Mouse (Mus musculus): ENCODE results near the gene Btf3. TPM values are rescaled to one million over a fixed set of nuclear protein-coding genes. Genes with fewer than 3 reads are reported as not detected.
A peak's percentile ranks its signal among the peaks of the same experiment; 100 is the strongest.

Btf3 gene
- polyA plus RNA-seq, 1 experiment from 2014 or later = 399 TPM

GRCm38 (mm10) chr13:98264111-98264510 is 52.7 kb downstream of the Btf3 start:
- H3K9ac ChIP-seq = peak overlapping the region; percentile 89; the same call in 1 of the 2 replicates
- no peak for ATAC-seq (replicated peaks; ENCODE audit: insufficient number of reproducible peaks, insufficient read depth, low FRiP score, low read depth)
- 34% methylated on average over 5 of the region's 5 CpGs for WGBS

GRCm38 (mm10) chr13:98263458-98263987 is 53.3 kb downstream of the Btf3 start:
- ATAC-seq (replicated peaks; ENCODE audit: insufficient number of reproducible peaks, insufficient read depth, low FRiP score, low read depth) = peak; percentile 10; the same call in 1 of the 2 replicates
- H3K27me3 ChIP-seq = no peaks in the 10 kb centered on the region
- H3K4me1 ChIP-seq (replicated peaks) = peaks cover 18% of the 10 kb centered on the region
- H3K4me3 ChIP-seq = peak overlapping the region; percentile 93
- H3K9me3 ChIP-seq (replicated peaks) = no peaks in the 10 kb centered on the region
- WGBS = under 1% methylated on average over 16 of the region's 16 CpGs
- peaks cover 27% of the 10 kb centered on the region for H3K36me3 ChIP-seq
- peak overlapping the region; percentile 89 for H3K9ac ChIP-seq
- H3K4me2 ChIP-seq = peak overlapping the region; percentile 72
- peak overlapping the region; percentile 96 for H3K27ac ChIP-seq

More at GRCm38 (mm10) chr13:98264111-98264510, 52.7 kb downstream of the Btf3 start:
- peaks cover 18% of the 10 kb centered on the region for H3K4me1 ChIP-seq (replicated peaks)
- H3K4me2 ChIP-seq = peak overlapping the region; percentile 72
- H3K9me3 ChIP-seq (replicated peaks) = no peaks in the 10 kb centered on the region
- H3K27me3 ChIP-seq = no peaks in the 10 kb centered on the region
- H3K4me3 ChIP-seq = peak overlapping the region; percentile 93
- H3K27ac ChIP-seq = no peak overlapping the region
- peaks cover 27% of the 10 kb centered on the region for H3K36me3 ChIP-seq

DNA sequence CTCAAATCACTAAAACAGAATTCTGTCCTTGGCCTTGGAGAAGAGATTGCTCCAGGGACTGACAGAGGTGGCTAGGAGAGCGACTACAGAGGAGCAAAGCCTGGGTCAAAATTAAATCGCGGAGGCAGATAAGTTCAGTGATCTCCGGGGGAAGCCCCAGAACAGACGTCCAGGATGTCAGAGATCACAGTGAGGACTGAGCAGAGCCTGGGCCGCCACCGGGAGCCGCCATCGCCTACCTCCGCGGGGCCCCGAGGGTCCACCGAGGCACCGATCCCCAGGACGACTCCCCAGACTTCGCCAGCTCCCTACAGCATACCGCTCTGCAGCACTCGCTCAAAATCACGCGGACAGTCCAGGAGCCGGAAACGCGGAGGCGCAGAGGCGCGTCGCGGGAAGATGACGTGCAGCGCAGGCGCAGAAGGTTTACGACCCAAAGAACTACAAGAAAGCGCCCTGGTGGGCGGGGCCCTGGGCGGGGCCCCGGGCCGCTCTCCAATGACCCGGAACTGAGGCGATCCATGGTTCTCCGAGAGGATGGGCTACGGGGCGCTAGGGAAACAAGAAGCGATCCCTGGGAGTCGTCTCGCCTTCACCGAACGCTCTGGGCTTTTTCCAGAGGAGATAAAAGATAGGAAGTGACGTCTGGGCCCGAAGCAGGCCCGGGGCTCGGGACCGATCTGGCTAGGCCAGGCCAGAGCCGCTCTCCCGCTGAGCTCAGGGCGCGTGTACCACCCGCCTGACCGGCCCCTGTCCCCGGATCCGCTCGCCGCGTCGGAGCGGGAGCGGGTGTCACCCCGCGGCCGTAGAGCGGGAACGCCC is 54.0 kb downstream of the Btf3 start, which contains the start of the genes Utp15 and Ankra2:
TSS of gene Utp15 (minus strand) at position 406 of the 822 bp plus-strand sequence.
TSS of gene Ankra2 (plus strand) at position 439 of the 822 bp plus-strand sequence.
- WGBS = under 1% methylated on average over 71 of the region's 71 CpGs
- peak within 1 kb of the TSS; percentile 96 for H3K27ac ChIP-seq
- peak; percentile 99 for ATAC-seq (replicated peaks; ENCODE audit: insufficient number of reproducible peaks, insufficient read depth, low FRiP score, low read depth)
- no peaks in the 10 kb centered on the region for H3K27me3 ChIP-seq
- H3K4me2 ChIP-seq = peak within 1 kb of the TSS; percentile 72
- H3K4me3 ChIP-seq = peak within 1 kb of the TSS; percentile 93
- peaks cover 27% of the 10 kb centered on the region for H3K36me3 ChIP-seq
- H3K9me3 ChIP-seq (replicated peaks) = no peaks in the 10 kb centered on the region
- peak within 1 kb of the TSS; percentile 89 for H3K9ac ChIP-seq
- peaks cover 18% of the 10 kb centered on the region for H3K4me1 ChIP-seq (replicated peaks)

Other genes starting within 250 kb of the Btf3 start
- 10.7 and 15.4 TPM in 2 replicates for gene Arhgef28, start 110.6 kb downstream of the Btf3 start, polyA plus RNA-seq (2015; fragmentation: Nextera tagmentation; extraction: Ambion mirVana)
- gene Utp15, start 54.0 kb downstream of the Btf3 start, polyA plus RNA-seq (2015; fragmentation: Nextera tagmentation; extraction: Ambion mirVana) = 12.5 and 16.0 TPM in 2 replicates
- 15.4 and 17.0 TPM in 2 replicates for gene Ankra2, start 53.9 kb downstream of the Btf3 start, polyA plus RNA-seq (2015; fragmentation: Nextera tagmentation; extraction: Ambion mirVana)
- gene Gm21976, start 37.1 kb downstream of the Btf3 start, polyA plus RNA-seq (2015; fragmentation: Nextera tagmentation; extraction: Ambion mirVana) = not detected in 2 replicates
- 0.05 TPM in 1 of 2 replicates, not detected in the other for gene Foxd1, start 37.2 kb upstream of the Btf3 start, polyA plus RNA-seq (2015; fragmentation: Nextera tagmentation; extraction: Ambion mirVana)
- gene Gm10320, start 175.0 kb upstream of the Btf3 start, polyA plus RNA-seq (2015; fragmentation: Nextera tagmentation; extraction: Ambion mirVana) = 0.36 and 0.79 TPM in 2 replicates